Mouse (Mus musculus): ENCODE data around the gene Icosl.

DNA sequence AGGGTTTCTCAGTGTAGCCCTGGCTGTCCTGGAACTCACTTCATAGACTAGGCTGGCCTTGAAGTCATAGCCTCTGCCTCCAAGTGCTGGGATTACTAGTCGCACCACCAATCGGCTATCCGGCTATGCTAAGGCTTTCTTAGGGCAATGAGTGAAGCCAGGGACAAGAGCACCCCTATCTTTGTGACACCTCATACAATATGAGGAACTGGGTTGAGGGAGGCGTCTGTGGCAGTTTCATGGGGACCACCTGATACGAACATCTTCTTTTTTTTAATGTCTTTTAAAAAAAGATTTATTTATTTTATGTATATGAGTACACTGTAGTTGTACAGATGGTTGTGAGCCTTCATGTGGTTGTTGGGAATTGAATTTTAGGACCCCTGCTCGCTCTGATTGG is 16.6 kb downstream of the Icosl start:
- TF ChIP-seq CTCF (IDR thresholded peaks at IDR 0.05; ENCODE audit: insufficient read depth, low read depth, low read length) (no peak), POLR2A (IDR thresholded peaks at IDR 0.05; ENCODE audit: insufficient read depth, low read depth, low read length) (no peak)

Measured in olfactory bulb, adult 2 months (tissue).